Mouse (Mus musculus) stomach, postnatal 0 days (tissue): ENCODE results near the gene Nkiras1.

Source experiments
- CTCF ChIP-seq: IDR thresholded peaks from 2 replicates; pipeline ENCODE4 v1.5.1; 2016; ENCODE audit warnings: antibody characterized with exemption, low read depth, mild to moderate bottlenecking, moderate library complexity
- EP300 ChIP-seq: optimal IDR thresholded peaks from 2 replicates; pipeline ENCODE3; 2016; ENCODE audit warnings: antibody characterized with exemption

GRCm38 (mm10) chr14:18270529-18271441 is at the start of gene Nkiras1, which contains the start of gene Rpl15:
- no peak; the same call in 1 of the 2 replicates for TF ChIP-seq CTCF
- TF ChIP-seq EP300: no peak
